Mouse (Mus musculus): ENCODE measurements around the gene Htra3.

The Htra3 gene

GRCm38 (mm10) chr5:35695815-35696214 lies 16.2 kb upstream of the Htra3 start:
- DNase-seq (ENCODE audit: low spot score in 2 of 2): no peak

DNA sequence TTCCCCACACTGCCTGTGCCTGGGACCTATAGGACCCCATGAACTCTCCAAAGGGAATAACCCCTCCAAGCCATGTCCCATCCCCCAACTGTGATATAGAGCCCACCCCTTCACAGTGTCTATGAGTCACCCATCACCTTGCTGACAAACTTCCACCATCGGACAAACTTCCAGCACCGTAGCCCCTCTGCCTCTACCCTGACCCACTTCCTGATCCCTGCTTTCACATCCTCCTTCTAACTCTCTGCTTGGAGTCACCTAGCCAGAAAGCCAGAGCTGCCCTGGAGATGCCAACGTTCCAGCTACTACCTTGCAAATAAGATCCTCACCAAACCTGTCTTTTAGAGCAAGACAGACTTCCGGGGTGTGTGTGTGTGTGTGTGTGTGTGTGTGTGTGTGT lies 14.1 kb upstream of the Htra3 start:
- no peak for DNase-seq (ENCODE audit: low spot score in 2 of 2)

DNA sequence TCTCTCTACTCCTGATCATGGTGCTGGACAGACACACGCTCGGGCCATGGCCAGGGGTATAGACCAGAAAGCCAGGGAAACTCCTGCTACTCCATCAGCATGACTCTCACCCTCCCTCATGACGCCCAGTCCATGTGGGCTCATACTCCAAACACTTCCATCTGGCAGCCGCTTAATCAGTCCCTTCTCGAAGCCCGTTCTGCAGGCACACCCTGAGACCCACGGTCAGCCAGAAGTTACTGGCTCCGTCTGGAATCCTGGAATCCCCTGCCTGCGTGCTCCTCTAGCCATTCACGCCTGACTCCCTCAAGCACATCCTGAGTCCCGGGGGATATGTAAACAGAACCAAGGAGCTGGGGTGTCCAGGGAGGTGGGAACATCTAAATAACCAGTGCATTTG lies 11.7 kb upstream of the Htra3 start:
- DNase-seq (ENCODE audit: low spot score in 2 of 2): peak in 1 of 2 experiments; percentile 59

DNA sequence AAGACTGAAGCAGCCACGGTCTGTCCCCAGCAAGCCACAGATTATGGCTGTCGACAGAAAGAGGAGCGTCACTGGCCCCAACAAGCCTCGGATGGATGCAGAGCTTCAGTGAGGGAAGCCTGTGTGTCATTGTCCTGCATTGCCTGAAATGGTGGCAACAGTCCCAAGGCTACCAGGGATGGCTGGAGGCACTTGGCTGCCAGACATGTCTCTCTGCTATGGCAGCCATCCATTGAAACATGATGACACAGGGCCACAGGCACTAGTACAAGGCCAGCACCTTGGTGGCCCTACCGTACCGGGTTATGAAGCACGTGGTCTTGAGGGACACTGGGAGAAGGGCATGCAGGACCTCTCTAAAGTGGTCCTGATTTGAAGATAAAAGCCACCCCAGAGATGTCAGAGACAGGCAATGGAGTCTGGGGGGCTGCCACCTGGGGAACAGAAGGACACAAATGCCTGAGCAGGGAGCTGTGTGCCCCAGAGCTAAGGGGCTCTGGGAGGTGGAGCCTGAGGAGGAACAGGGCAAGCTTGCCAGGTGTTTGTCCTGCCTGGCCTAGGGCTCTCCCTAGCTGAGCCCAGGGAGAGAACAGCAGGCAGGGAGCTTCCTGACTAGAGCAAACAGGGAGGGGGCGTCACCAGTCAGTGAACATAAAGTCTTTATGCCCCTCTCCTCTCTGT lies 11.0 kb upstream of the Htra3 start:
- no peak for DNase-seq (ENCODE audit: low spot score in 2 of 2)

DNA sequence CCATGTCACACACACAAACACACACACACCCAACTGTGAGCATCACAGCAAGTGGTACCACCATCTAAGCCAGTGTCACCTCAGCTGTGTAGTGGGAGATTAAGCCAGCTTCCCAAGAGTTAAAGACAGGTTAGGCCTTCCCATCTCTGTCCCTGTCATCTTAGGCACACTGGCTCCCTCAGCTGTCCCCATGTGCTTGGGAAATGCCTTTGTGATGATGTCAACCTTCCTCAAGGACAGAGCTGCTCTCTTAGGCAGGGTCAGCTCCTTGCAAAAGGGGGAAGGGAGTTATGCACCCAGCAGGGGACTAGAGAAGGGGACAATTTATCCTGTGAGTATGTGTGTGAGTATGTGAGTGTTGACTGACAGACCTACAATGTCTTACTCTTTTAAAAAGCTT lies 9.8 kb upstream of the Htra3 start:
- DNase-seq (ENCODE audit: low spot score in 2 of 2): no peak

- DNase-seq (ENCODE audit: low spot score in 2 of 2): no peak
Observed at GRCm38 (mm10) chr5:35688851-35689250, 9.3 kb upstream of the Htra3 start.

GRCm38 (mm10) chr5:35687098-35687497 lies 7.5 kb upstream of the Htra3 start:
- no peak for DNase-seq (ENCODE audit: low spot score in 2 of 2)

- no peak for DNase-seq (ENCODE audit: low spot score in 2 of 2)
Observed at GRCm38 (mm10) chr5:35686336-35686735, 6.8 kb upstream of the Htra3 start.

GRCm38 (mm10) chr5:35685079-35685478 lies 5.5 kb upstream of the Htra3 start:
- no peak for DNase-seq (ENCODE audit: low spot score in 2 of 2)

GRCm38 (mm10) chr5:35680958-35681357 lies 1.4 kb upstream of the Htra3 start:
- DNase-seq (ENCODE audit: low spot score in 2 of 2): peak; percentile 41 to 63

- DNase-seq (ENCODE audit: low spot score in 2 of 2): no peak
Observed at GRCm38 (mm10) chr5:35676964-35677363, 2.6 kb downstream of the Htra3 start.

DNA sequence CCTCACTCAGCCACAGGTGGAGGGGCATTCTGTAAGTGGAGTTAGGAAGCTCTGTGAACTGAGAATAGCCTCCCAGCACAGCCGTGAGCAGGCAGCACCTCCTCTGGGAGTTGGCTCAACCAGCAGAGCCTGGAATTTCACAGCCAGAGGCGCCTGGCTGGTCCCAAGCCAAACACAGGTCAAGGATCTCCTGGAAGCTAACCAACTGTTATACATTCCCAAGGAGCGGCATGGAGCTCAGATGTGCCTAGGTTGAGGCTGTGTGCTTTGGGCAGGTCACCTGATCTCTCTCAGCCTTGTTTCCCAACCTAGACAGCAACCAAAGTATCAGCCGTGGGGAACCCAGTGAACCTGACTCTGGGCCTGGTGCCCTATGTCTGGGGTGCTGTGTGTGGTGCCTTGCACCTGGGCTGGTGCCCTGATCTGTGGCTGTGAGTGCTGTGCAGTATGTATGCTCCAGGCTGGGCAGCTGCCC lies 5.5 kb downstream of the Htra3 start:
- peak in 1 of 2 experiments; percentile 57 for DNase-seq (ENCODE audit: low spot score in 2 of 2)

DNA sequence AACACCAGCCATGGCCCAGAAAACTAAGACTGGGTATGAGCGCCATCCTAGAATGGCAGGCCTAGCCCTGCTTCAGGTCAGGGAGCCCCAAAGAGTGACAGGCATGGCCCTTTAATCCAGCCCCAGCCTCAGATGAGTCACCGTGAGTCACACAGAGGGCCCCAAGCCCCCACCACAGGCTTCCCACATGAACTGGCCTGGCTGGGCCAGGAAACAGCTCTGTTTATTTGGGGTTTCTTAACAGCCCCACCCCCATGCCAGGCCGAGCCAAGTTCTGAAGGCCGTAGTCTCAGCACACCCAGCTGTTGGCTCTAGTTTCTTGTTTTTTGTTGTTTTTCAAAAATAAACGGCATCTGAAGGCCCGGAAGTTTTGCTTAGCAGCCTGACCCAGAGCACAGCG lies 6.5 kb downstream of the Htra3 start:
- DNase-seq (ENCODE audit: low spot score in 2 of 2): peak; percentile 89

DNA sequence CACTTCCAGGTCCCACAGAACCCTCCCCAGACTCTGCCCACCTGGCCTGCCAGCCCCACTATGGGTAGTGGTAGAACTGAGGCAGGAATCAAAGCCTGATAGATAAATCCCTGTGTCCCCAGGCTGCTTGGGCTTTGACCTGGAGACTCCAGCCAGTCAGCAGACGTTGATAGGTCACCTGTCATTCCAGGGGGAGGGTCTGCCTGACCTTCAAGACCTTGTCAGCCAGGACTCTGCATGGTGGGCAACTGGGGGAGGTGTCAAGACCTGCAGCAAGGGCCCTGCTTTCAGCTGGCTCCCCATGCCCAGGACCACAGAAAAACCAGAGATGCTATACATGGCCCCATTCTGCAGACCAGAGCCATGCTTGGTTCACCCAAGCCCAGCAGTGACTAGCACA lies 7.0 kb downstream of the Htra3 start:
- no peak for DNase-seq (ENCODE audit: low spot score in 2 of 2)

GRCm38 (mm10) chr5:35671474-35671891 lies 8.1 kb downstream of the Htra3 start:
- peak; percentile 86 to 87 for DNase-seq (ENCODE audit: low spot score in 2 of 2)

- no peak for DNase-seq (ENCODE audit: low spot score in 2 of 2)
Observed at GRCm38 (mm10) chr5:35670412-35670801, 9.2 kb downstream of the Htra3 start.

GRCm38 (mm10) chr5:35669747-35670411 lies 9.7 kb downstream of the Htra3 start:
- no peak for DNase-seq (ENCODE audit: low spot score in 2 of 2)

DNA sequence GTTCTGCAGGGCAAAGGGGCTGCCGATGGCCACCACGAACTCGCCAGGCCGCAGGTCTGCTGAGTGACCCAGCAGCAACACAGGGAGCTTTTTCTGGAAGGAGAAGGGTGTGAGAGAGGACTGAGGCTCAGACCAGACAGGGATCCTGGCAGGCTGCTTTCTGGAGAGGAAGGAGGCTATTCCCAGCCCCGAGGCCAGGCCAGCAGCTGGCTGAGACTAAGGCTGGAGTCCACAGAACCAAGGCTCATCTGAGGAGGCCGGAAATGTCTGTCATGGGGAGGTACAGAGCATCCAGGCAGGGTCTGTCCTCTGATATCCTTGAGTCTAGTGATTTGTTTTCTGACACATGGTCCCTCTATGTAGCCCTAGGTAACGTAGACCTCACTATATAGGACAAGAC lies 13.4 kb downstream of the Htra3 start:
- DNase-seq (ENCODE audit: low spot score in 2 of 2): peak in 1 of 2 experiments; percentile 33

GRCm38 (mm10) chr5:35662021-35662545 lies 17.5 kb downstream of the Htra3 start:
- no peak for DNase-seq (ENCODE audit: low spot score in 2 of 2)

DNA sequence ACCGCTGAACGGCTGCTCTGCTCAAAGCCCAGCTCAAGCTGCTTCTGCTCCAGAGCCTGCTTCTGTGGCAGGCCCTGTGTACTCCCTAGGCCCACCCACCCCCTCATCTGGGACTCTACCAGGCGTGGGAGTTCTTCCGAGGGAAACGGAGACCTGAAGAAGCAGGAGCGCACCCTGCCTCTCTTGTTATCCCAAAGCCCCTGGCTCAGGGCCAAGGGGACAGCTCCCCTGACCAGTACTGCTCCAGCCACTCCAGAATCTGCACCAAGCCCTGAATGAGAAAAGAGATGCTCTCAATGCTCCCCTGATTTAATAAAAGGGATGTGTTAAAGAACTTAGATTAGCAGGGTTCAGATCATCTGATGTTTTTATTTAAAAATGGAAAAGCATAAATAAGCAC lies 18.4 kb downstream of the Htra3 start:
- no peak for DNase-seq (ENCODE audit: low spot score in 2 of 2)

- no peak for DNase-seq (ENCODE audit: low spot score in 2 of 2)
Observed at GRCm38 (mm10) chr5:35659503-35659902, 20.1 kb downstream of the Htra3 start.

DNA sequence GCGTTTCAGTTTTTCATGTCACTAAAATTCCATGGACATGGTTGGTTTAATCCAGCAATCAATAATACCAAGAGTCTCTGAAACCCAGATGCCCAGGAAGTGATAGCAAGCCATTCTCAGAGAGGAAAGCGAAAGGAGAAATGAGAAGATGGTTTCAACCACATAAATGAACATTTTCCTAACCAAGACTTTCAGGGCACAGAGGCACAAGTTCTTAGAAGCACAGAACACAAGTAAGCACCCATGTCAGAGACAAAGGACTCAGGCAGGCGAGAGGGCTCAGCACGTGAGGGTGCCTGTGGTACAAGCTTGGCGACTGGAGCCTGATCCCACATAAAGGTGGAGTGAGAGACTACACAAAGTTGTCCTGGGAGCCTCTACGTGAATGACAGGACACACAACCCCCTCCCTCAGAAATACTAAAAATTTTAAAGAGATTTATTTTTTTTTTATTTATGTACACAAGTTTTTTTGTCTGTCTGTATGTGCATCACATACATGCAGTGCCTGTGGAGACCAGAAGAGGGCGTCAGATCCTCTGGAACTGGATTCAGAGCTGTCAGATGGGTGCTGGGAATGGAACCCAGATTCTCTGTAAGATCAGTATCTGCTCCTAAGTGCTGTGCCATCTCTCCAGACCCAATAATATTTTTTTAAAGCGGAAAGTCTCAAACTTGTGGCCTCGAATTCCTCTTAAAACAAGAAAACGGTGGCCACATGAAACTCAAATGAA lies 23.7 kb downstream of the Htra3 start:
- no peak for DNase-seq (ENCODE audit: low spot score in 2 of 2)

All from heart, adult 9 months (tissue).